Mouse (Mus musculus) limb, embryonic 13.5 days (tissue): ENCODE measurements around the gene Fkbp9. TPM values are rescaled to one million over a fixed set of nuclear protein-coding genes. Genes with fewer than 3 reads are reported as not detected.

Experiments
- ATAC-seq: fragments of 200-750 bp; cut with Nextera tagmentation; 2 replicates; pipeline ENCODE4 v1.8.0; 2017; ENCODE audit warnings: low read depth, moderate number of reproducible peaks, moderate TSS enrichment; ENCODE audit not compliant: low FRiP score
- H3K27ac ChIP-seq: fragments of 300-500 bp; sonication (generic); 2 replicates; pipeline ENCODE4 v1.5.1; 2015; ENCODE audit warnings: inconsistent platforms, mild to moderate bottlenecking, moderate library complexity
- H3K27me3 ChIP-seq: fragments of 300-500 bp; sonication (generic); 2 replicates; pipeline ENCODE4 v1.6.1; 2015; ENCODE audit warnings: mild to moderate bottlenecking, inconsistent platforms
- H3K36me3 ChIP-seq: fragments of 300-500 bp; sonication (generic); 2 replicates; pipeline ENCODE4 v1.6.1; 2015; ENCODE audit warnings: inconsistent platforms, mild to moderate bottlenecking, moderate library complexity
- H3K4me1 ChIP-seq: fragments of 300-500 bp; sonication (generic); 2 replicates; pipeline ENCODE4 v1.6.1; 2015; ENCODE audit warnings: inconsistent platforms
- H3K4me2 ChIP-seq: fragments of 300-500 bp; sonication (generic); replicated peaks from 2 replicates; pipeline ENCODE4 v1.6.1; 2015; ENCODE audit warnings: inconsistent platforms, mild to moderate bottlenecking, moderate library complexity
- H3K4me3 ChIP-seq: fragments of 300-500 bp; sonication (generic); 2 replicates; pipeline ENCODE4 v1.5.1; 2015; ENCODE audit warnings: moderate library complexity, mild to moderate bottlenecking, inconsistent platforms
- H3K9ac ChIP-seq: fragments of 300-500 bp; sonication (generic); 2 replicates; pipeline ENCODE4 v1.6.1; 2015; ENCODE audit warnings: mild to moderate bottlenecking, inconsistent platforms
- H3K9me3 ChIP-seq: fragments of 300-500 bp; sonication (generic); 2 replicates; pipeline ENCODE4 v1.6.1; 2016; ENCODE audit warnings: inconsistent platforms
- WGBS: fragments of 180-500 bp; shearing (Covaris S2); methylation state at CpG from one replicate; pipeline ENCODE4 v1.1.7; 2015; 5-methylcytosine and 5-hydroxymethylcytosine counted together
- polyA plus RNA-seq: library from polyadenylated mRNA; unstranded; fragments of >200 nt; fragmentation: Nextera tagmentation; extraction: Ambion mirVana; gene quantifications from 2 replicates; pipeline ENCODE4 v1.2.1, GENCODE M21; 2015

Fkbp9 gene
- polyA plus RNA-seq, 1 experiment from 2014 or later = 185 TPM

GRCm38 (mm10) chr6:56908912-56909311, 77.1 kb downstream of the Fkbp9 start:
- Histone ChIP-seq H3K9ac (no peak overlapping the region), H3K4me2 (no peak overlapping the region), H3K36me3 (no peaks in the 10 kb centered on the region), H3K27me3 (no peaks in the 10 kb centered on the region), H3K27ac (no peak overlapping the region), H3K4me3 (no peak overlapping the region), H3K9me3 (no peaks in the 10 kb centered on the region), H3K4me1 (peaks cover 7% of the 10 kb centered on the region)
- WGBS = 11% methylated on average over 4 of the region's 4 CpGs
- ATAC-seq = no peak; the same call in 1 of the 2 replicates

GRCm38 (mm10) chr6:56910910-56911309, 79.1 kb downstream of the Fkbp9 start:
- ATAC-seq = no peak
- Histone ChIP-seq H3K27me3 (no peaks in the 10 kb centered on the region), H3K9me3 (no peaks in the 10 kb centered on the region), H3K27ac (no peak overlapping the region), H3K4me2 (no peak overlapping the region), H3K4me1 (no peaks in the 10 kb centered on the region), H3K4me3 (no peak overlapping the region), H3K9ac (no peak overlapping the region), H3K36me3 (no peaks in the 10 kb centered on the region)
- WGBS = 73% methylated on average over 2 of the region's 2 CpGs

GRCm38 (mm10) chr6:56913092-56913858, 81.4 kb downstream of the Fkbp9 start:
- Histone ChIP-seq H3K4me2 (no peak overlapping the region), H3K9ac (no peak overlapping the region), H3K4me1 (no peaks in the 10 kb centered on the region), H3K36me3 (no peaks in the 10 kb centered on the region), H3K9me3 (no peaks in the 10 kb centered on the region), H3K4me3 (no peak overlapping the region), H3K27ac (no peak overlapping the region), H3K27me3 (no peaks in the 10 kb centered on the region)
- 68% methylated on average over 2 of the region's 2 CpGs for WGBS
- no peak for ATAC-seq

- ATAC-seq = no peak
- Histone ChIP-seq H3K27ac (no peak overlapping the region), H3K4me1 (no peaks in the 10 kb centered on the region), H3K9ac (no peak overlapping the region), H3K4me3 (no peak overlapping the region), H3K27me3 (no peaks in the 10 kb centered on the region), H3K36me3 (no peaks in the 10 kb centered on the region), H3K9me3 (no peaks in the 10 kb centered on the region), H3K4me2 (no peak overlapping the region)
- 75% methylated on average over 2 of the region's 2 CpGs for WGBS
Measured at GRCm38 (mm10) chr6:56916279-56916678, 84.4 kb downstream of the Fkbp9 start.

- no peak for ATAC-seq
- H3K4me2 ChIP-seq = no peak overlapping the region
- H3K27ac ChIP-seq = no peak overlapping the region
- no peaks in the 10 kb centered on the region for H3K9me3 ChIP-seq
- H3K36me3 ChIP-seq = no peaks in the 10 kb centered on the region
- WGBS = 71% methylated on average over 12 of the region's 12 CpGs
- no peaks in the 10 kb centered on the region for H3K27me3 ChIP-seq
- no peak overlapping the region for H3K4me3 ChIP-seq
- H3K4me1 ChIP-seq = peaks cover 6% of the 10 kb centered on the region; the same call in 1 of the 2 replicates
- H3K9ac ChIP-seq = no peak overlapping the region
Measured at GRCm38 (mm10) chr6:56917578-56918368, 85.9 kb downstream of the Fkbp9 start.

- no peak overlapping the region for H3K9ac ChIP-seq
- no peak overlapping the region for H3K27ac ChIP-seq
- WGBS = 86% methylated on average over 7 of the region's 7 CpGs
- no peak for ATAC-seq
- H3K36me3 ChIP-seq = no peaks in the 10 kb centered on the region
- H3K9me3 ChIP-seq = no peaks in the 10 kb centered on the region
- no peak overlapping the region for H3K4me3 ChIP-seq
- H3K4me2 ChIP-seq = no peak overlapping the region
- H3K4me1 ChIP-seq = peaks cover 7% of the 10 kb centered on the region; the same call in 1 of the 2 replicates
- no peaks in the 10 kb centered on the region for H3K27me3 ChIP-seq
Measured at GRCm38 (mm10) chr6:56919330-56920044, 87.6 kb downstream of the Fkbp9 start.

- Histone ChIP-seq H3K4me1 (peaks cover 10% of the 10 kb centered on the region; the same call in 1 of the 2 replicates), H3K27me3 (no peaks in the 10 kb centered on the region), H3K4me2 (no peak overlapping the region), H3K9ac (no peak overlapping the region), H3K4me3 (no peak overlapping the region), H3K36me3 (no peaks in the 10 kb centered on the region), H3K27ac (no peak overlapping the region), H3K9me3 (no peaks in the 10 kb centered on the region)
- 75% methylated on average over 12 of the region's 12 CpGs for WGBS
- no peak for ATAC-seq
Measured at GRCm38 (mm10) chr6:56920222-56921092, 88.6 kb downstream of the Fkbp9 start.

GRCm38 (mm10) chr6:56923331-56923725, 91.5 kb downstream of the Fkbp9 start:
- Histone ChIP-seq H3K27ac (peak overlapping the region; percentile 74; the same call in 1 of the 2 replicates), H3K9ac (peak overlapping the region; percentile 83), H3K4me1 (peaks cover 10% of the 10 kb centered on the region; the same call in 1 of the 2 replicates), H3K27me3 (no peaks in the 10 kb centered on the region), H3K4me3 (peak overlapping the region; percentile 69), H3K36me3 (no peaks in the 10 kb centered on the region), H3K9me3 (no peaks in the 10 kb centered on the region), H3K4me2 (peak overlapping the region; percentile 63)
- ATAC-seq = no peak
- WGBS = under 1% methylated on average over 25 of the region's 25 CpGs

GRCm38 (mm10) chr6:56923726-56924707, 92.2 kb downstream of the Fkbp9 start, which contains the start of the genes Nt5c3 and Vmn1r4:
Gene Nt5c3, minus strand, starts transcription at chr6:56923932.
Gene Vmn1r4, plus strand, starts transcription at chr6:56924015.
- peak within 1 kb of the TSS; percentile 83 for H3K9ac ChIP-seq
- H3K36me3 ChIP-seq = no peaks in the 10 kb centered on the region
- peak; percentile 98 for ATAC-seq
- H3K27ac ChIP-seq = peak within 1 kb of the TSS; percentile 74
- WGBS = 3% methylated on average over 64 of the region's 64 CpGs
- H3K4me2 ChIP-seq = peak within 1 kb of the TSS; percentile 63
- no peaks in the 10 kb centered on the region for H3K9me3 ChIP-seq
- peaks cover 10% of the 10 kb centered on the region; the same call in 1 of the 2 replicates for H3K4me1 ChIP-seq
- peak within 1 kb of the TSS; percentile 69 for H3K4me3 ChIP-seq
- H3K27me3 ChIP-seq = no peaks in the 10 kb centered on the region
